Mouse (Mus musculus): ENCODE data around the gene Snx33. TPM values are rescaled to one million over a fixed set of nuclear protein-coding genes. Genes with fewer than 3 reads are reported as not detected.

The Snx33 gene
- 7.6 TPM for polyA plus RNA-seq (2017; shearing (Covaris generic))

DNA sequence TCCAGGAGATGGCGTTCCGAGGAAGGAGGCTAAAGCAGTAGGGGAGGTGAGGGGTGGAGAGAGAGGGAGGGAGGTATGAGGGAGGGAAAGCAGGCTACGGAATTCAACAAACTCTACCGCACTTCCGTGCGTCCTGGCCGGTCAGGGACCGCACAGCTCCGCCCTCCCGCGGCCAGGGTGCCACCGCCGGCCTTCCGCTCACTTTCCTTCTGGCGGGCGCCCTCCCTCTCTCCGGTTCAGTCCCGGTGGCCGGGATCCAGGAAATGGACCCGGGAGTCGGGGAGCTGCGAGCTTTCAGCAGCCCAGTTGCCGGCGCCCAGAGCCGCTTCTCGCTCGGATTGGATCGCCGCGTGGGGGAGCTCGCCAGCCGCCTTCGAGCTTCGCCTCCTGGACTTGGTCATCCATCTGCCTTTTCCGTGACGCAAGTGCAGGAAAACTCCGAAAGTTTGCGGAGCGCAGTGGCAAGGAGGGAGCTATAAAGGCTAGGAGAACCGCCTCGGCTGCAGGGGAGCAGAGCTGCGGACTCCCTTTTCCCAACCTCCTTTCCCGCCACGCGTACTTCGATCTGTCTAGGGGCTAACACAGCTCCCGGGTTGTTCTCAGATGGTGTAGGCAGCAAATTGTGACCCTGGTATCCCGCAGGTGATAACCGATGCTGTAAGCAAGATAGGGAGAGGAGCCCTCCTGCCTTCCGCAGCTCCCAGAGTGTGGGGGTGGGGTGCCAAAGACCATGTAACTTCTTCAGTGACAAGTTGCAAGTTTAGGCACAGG is at the start of gene Snx33:
Snx33 (minus strand) TSS at position 331 of the 771 bp plus-strand sequence.

DNA sequence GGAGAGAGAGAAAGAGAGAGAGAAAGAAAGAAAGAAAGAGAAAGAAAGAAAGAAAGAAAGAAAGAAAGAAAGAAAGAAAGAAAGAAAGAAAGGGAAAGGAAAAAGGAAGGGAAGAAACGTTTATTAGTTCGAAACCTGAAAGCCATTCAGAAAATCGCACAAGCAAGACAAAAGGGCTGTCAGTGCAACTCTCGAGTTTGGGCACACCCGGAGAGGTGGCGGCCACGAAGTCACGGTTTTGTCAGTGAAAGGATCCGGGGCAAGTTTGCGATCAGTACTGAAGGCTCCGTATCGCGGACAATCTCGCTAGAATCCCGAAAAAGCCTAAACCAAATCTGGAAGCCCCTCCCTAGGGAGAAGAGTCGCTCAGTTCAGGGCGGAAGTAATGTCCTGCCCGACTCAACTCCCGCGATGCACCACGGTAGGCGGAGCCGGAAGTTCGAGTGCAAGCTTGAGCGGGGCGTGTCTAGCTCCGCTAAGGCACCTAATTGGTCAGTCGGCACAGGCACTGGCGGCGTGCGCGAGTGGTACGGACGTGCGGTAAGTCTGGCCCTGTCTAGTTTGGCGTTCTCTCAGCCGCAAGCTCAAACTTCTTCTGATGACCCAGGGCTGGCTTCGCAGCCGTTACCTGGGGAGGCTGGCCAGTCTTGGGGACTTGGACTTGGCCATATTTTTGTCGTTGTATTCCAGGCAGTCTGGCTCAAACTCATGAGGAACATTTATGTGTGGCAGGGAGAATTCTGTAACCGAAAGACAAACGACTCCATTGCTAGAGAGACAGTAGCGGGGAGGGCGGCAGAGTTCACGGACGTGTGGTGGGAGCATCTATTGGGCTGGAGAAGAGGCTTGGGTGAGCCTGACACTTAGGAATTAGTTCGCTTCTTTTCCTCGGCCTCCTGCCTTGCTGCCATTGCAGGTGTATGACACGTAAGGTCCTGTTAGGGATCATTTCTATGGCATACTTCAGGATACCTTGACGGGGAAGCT is 22.5 kb upstream of the Snx33 start, which contains the start of gene Snupn:
Snupn (plus strand) TSS at position 465 of the 987 bp plus-strand sequence.

DNA sequence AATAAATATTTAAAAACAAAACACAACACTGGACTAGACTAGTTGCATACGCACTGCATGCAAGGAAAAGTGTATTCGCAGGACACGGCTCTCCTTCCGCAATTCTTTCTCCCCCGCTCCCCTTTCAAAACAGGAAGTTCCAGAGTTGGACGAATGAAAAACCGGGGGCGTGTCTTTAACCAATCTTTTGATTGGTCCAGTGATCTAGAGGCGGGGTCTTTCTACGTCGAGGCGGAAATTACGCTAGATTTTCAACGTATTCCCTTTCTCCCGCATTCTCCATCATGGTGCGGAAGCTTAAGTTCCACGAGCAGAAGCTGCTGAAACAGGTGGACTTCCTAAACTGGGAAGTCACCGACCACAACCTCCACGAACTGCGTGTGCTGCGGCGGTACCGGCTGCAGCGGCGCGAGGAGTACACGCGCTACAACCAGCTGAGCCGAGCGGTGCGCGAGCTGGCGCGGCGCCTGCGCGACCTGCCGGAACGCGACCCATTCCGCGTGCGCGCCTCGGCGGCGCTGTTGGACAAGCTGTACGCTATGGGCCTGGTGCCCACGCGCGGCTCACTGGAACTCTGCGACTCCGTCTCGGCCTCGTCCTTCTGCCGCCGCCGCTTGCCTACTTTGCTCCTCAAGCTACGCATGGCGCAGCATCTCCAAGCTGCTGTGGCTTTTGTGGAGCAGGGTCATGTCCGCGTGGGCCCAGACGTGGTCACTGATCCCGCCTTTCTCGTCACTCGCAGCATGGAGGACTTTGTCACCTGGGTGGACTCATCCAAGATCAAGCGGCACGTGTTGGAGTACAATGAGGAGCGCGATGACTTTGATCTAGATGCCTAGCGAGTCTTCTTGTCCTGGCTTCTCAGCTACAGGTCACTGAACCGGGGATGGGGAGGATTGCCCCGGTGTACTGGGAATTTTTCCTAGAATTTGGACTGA is 9.3 kb upstream of the Snx33 start, which contains the start of gene Imp3:
Imp3 (plus strand) TSS at position 253 of the 938 bp plus-strand sequence.

Other genes with a start within 250 kb of the Snx33 start
- gene Lingo1, start 131.9 kb downstream of the Snx33 start, polyA plus RNA-seq (2017; shearing (Covaris generic)) = not detected
- gene Odf3l1, start 63.7 kb downstream of the Snx33 start, polyA plus RNA-seq (2017; shearing (Covaris generic)) = not detected
- gene Cspg4, start 63.3 kb downstream of the Snx33 start, polyA plus RNA-seq (2017; shearing (Covaris generic)) = 0.15 TPM
- gene Imp3, start 9.1 kb upstream of the Snx33 start, polyA plus RNA-seq (2017; shearing (Covaris generic)) = 66.6 TPM
- gene Snupn, start 22.5 kb upstream of the Snx33 start, polyA plus RNA-seq (2017; shearing (Covaris generic)) = 16.3 TPM
- 15.1 TPM for gene Ptpn9, start 66.6 kb upstream of the Snx33 start, polyA plus RNA-seq (2017; shearing (Covaris generic))
- gene Sin3a, start 143.7 kb upstream of the Snx33 start, polyA plus RNA-seq (2017; shearing (Covaris generic)) = 30.3 TPM
- 92.2 TPM for gene Man2c1, start 202.3 kb upstream of the Snx33 start, polyA plus RNA-seq (2017; shearing (Covaris generic))
- gene Neil1, start 219.9 kb upstream of the Snx33 start, polyA plus RNA-seq (2017; shearing (Covaris generic)) = 72.0 TPM
- gene Commd4, start 230.0 kb upstream of the Snx33 start, polyA plus RNA-seq (2017; shearing (Covaris generic)) = 165 TPM

All from effector memory CD4-positive, alpha-beta T cell, adult 5 months (primary cell).